Mouse (Mus musculus): ENCODE results near the gene Nsrp1.
A peak's percentile ranks its signal among the peaks of the same experiment; 100 is the strongest.
"Not testable (repeated sequence)": the region's sequence is repeated elsewhere in the genome, so short reads cannot be mapped to it uniquely, and the experiment has no call there.

Nsrp1 gene

GRCm38 (mm10) chr11:77078273-77079134 is at the start of gene Nsrp1:
Nsrp1 (minus strand) TSS chr11:77078435.
- peak; percentile 93 for DNase-seq (ENCODE audit: low read depth)

- no peak for DNase-seq (ENCODE audit: low read depth)
Measured at GRCm38 (mm10) chr11:77111141-77111540, 32.9 kb upstream of the Nsrp1 start.

- no peak for DNase-seq (ENCODE audit: low read depth)
Measured at GRCm38 (mm10) chr11:77108442-77108841, 30.2 kb upstream of the Nsrp1 start.

DNA sequence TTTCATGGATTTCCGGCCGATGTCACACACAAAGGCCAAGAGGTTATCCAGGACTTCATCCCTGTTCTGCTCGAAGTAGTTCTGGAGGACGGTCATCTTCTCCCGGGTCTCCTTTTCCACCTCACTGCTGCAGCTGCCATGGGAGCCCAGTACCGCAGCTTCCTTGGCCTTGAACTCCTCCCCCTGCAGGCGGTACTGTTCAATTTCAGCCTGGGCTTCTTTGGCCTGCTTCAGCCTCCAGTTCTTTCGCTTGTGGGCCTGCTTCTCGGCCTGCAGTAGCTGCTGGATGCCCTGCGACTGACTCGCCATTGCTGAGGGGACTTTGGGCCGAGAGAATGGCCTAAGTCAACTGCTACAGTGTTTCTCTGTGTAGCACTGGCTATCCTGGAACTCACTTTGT is 29.6 kb upstream of the Nsrp1 start:
- not testable (repeated sequence) for DNase-seq (ENCODE audit: low read depth)

DNA sequence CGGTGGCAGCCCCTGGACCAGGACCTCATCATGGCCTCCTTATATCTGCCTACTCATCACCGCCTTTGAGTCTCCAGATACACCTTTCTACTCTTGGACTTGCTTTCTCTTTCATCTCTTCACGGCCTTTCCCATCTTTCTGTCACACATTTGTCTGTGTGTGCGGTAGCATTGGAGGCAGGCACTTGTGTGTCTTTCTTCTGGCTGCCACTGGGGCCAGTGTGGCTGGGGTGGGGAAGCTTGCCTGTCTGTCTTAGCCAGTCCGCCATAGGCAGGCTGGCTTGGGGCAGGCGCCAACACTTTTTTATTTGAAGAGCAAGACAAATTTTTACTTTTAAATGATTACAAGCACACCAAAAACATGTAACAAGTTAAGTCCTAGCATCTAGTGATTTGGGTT is 28.7 kb upstream of the Nsrp1 start:
- DNase-seq (ENCODE audit: low read depth) = no peak

- DNase-seq (ENCODE audit: low read depth) = peak; percentile 84
Measured at GRCm38 (mm10) chr11:77100137-77100937, 22.1 kb upstream of the Nsrp1 start.

DNA sequence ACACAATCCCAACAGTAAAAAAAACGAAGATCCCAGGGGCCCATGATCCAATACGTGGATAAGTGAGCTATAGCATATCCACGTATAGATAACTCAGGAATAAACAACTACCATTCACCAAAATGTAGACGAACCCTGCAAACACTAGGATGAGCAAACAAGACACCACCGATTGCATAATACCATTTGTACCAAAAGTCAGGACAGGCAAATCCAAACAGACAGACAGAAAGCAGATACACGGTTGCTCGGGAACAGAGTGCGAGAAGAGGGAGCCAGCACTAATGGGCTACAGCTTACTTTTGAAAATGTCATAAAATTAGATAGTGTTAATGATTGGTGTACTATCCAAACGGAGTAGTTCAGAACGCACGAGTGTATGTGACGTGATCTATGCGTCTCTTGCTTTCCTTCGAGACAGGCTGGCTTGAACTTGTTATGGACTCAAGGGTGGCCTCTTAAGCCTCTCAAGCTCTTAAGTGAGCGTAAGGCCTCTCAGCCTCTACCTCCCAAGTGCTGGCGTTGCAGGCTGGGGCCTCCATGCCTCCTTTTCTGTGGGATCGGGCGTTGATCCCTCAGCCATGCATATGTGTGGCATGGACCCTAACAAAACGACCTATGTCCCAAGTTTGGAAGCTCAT is 20.2 kb upstream of the Nsrp1 start:
- DNase-seq (ENCODE audit: low read depth) = no peak

DNA sequence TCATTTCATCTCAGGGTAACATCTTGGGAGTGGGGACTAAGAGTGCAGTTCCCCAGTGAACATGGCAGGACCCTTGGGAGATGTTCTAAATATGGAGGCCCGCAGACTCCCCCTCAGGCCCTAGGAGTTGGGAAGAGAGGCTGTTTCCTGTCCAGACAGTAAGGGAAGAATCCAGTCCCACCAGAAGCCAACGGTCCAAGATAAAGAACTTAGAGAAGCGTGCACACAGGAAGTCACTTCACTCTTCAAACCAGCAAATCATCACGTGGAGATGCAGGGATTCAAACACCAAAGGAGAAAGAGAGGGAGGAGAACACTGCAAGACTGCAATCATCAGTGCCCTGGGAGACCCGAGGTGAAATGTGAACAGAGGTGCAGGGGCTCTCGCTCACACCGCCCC is 18.8 kb upstream of the Nsrp1 start:
- no peak for DNase-seq (ENCODE audit: low read depth)

DNA sequence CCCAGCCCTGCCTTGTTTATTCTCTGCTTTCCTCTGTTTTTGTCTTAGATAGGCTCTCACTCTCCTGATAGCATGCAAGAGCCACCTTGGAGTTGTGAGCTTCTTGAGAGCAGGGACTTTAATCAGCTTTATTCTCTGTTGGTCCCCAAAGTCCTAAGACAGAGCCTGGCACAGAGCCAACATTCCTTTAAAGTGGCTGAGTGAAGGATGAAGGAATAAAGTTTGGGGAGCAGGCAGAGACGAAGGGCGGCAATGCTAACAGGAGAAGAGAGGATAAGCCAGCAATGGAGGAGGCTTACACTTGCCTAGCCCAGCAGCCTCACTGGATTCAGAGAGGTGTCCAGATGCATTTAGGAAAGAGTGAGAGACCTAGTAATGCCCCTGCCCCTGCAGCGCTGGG is 18.3 kb upstream of the Nsrp1 start:
- DNase-seq (ENCODE audit: low read depth) = no peak

- DNase-seq (ENCODE audit: low read depth) = no peak
Measured at GRCm38 (mm10) chr11:77095206-77095605, 17.0 kb upstream of the Nsrp1 start.

DNA sequence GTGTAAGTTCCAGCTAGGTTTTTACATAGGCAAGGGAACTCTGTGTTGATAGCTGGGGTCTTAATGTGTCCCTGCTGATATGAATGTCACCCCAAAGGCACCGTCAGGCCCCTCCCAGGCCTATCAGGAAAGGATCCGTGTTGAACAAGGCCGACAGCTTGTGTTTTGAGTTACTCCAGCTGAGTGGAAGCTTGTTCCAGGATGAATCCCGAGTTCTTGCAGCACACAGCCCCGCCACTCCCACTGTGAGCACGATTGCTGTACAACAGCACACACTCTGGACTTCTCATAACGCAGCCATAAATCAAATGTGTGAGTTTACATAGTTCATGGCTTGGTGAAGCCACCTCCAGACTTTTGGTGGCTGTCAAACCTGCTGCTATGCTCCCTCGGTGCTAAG is 15.9 kb upstream of the Nsrp1 start:
- DNase-seq (ENCODE audit: low read depth) = no peak

- DNase-seq (ENCODE audit: low read depth) = peak; percentile 62
Measured at GRCm38 (mm10) chr11:77093208-77093607, 15.0 kb upstream of the Nsrp1 start.

GRCm38 (mm10) chr11:77089162-77089561 is 10.9 kb upstream of the Nsrp1 start:
- DNase-seq (ENCODE audit: low read depth) = no peak

DNA sequence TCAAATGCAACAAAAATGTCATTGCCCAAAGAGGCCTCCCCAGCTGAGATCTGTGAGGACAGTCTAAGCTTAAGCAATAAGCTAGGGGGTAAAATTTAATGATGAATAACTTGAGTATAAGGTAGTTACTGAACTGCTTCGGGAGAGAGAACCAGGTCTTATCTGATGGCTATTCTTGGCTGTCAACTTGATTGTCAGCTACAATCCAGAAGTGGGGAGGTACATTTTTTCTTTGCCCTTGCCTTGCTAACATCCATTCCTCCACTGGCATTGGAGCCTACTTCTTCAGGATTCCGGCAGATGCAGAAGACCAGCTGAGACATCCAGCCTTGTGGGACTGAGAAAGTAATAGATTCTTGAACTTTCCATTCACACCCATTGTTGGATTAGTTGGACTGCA is 8.8 kb upstream of the Nsrp1 start:
- no peak for DNase-seq (ENCODE audit: low read depth)

DNA sequence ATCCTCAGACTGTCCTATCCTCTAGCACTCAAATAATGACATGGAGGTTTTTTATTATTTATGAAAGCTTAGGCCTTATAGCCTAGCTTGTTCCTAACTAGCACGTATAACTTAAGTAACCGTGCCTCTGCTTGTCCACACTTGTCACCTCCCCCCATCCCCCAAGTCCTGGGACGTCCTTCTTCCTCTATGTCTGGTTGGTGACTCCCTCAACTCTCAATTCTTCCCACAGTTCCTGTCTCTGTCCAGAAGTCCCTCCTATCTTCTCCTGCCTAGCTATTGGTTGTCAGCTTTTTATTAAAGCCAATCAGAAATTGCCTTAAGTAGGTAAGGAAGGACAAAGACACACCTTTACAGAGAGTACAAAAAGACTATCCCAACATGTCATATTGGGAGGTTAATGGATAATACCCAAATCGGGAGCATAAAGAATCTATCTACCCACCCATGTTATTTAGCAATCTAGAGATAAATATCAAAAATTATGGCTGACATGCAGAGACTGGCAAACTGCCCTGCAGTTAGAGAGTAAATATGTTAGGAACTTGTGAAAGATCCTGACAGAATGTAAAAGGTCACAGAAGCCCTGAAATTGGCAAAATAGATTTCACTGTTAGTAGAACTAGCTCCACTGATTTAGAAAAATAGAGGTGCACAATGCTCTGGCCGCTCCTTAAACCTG is 5.9 kb upstream of the Nsrp1 start:
- DNase-seq (ENCODE audit: low read depth) = no peak

DNA sequence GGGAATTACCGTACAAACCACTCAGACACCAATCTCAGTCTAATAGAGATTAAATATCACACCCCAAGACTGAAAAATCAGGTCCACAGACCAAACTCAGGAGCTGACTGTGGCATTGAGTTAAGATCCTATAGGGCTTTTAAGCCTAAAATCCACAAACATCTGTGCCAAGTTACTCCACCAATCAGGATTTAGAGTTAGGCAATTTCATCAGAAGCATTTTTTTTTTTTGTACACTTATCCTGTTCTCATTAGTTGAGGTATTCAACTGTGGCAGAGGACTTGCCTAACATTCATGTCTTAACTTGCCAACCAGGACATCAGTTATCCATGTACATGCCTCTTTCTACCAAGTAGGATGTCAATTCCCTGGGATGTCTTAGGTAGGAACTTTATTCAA is 1.1 kb upstream of the Nsrp1 start:
- DNase-seq (ENCODE audit: low read depth) = no peak

DNA sequence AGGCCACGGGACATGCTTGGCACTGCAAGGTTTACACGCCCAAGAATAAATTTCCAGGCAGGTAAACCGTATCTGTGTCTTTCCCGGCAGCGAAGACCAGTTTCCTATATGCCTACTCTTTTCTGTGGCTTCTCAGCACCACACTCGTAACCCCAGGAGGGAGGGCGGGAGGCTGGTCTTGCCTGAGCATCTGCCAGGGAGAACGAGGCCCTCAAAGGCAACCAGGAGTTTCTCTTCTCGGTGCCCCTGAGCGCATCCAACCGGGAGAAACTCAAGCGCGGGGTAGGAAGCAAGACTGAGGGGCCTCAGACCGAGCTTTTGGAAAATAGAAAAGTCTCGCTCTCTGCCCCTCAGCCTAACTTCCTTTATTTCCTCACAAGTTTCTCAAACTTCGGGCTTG is 443 bp downstream of the Nsrp1 start:
- DNase-seq (ENCODE audit: low read depth) = no peak

DNA sequence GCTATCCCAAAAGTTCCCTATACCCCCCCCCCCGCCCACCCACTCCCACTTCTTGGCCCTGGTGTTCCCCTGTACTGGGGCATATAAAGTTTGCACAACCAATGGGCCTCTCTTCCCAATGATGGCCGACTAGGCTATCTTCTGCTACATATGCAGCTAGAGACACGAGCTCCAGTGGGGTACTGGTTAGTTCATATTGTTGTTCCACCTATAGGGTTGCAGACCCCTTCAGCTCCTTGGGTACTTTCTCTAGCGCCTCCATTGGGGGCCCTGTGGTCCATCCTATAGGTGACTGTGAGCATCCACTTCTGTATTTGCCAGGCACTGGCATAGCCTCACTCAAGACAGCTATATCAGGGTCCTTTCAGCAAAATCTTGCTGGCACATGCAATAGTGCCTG is 904 bp downstream of the Nsrp1 start:
- not testable (repeated sequence) for DNase-seq (ENCODE audit: low read depth)

- peak; percentile 19 for DNase-seq (ENCODE audit: low read depth)
Measured at GRCm38 (mm10) chr11:77070721-77071120, 7.5 kb downstream of the Nsrp1 start.

GRCm38 (mm10) chr11:77068825-77069224 is 9.4 kb downstream of the Nsrp1 start:
- no peak for DNase-seq (ENCODE audit: low read depth)

DNA sequence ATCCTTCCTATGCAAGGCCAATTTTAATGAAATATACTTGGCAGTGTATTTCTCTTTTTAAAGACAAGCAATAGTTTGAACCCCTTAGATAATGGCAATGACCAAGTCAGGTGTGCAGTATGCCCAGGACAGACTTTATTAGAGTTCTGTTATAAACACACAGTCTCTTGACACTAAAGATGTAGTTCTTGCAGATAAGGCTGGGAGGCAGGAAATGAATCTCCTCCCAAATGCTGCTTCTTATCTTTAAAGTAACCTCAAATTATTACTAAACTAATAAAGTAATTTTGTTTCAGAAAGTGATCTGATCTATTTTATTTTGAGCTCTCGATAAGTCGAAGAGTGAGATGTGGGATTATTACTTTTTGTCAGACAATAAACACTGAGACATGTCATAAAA is 14.8 kb downstream of the Nsrp1 start:
- no peak for DNase-seq (ENCODE audit: low read depth)

GRCm38 (mm10) chr11:77061951-77062350 is 16.3 kb downstream of the Nsrp1 start:
- no peak for DNase-seq (ENCODE audit: low read depth)

Data from naive thymus-derived CD4-positive, alpha-beta T cell, adult 2 months (primary cell).